Mouse (Mus musculus) lung, postnatal 0 days (tissue): ENCODE results near the gene Palld. TPM values are rescaled to one million over a fixed set of nuclear protein-coding genes. Genes with fewer than 3 reads are reported as not detected.
A peak's percentile ranks its signal among the peaks of the same experiment; 100 is the strongest.

Experiments
- ATAC-seq: fragments of 200-750 bp; cut with Nextera tagmentation; 2 replicates; pipeline ENCODE4 v1.8.0; 2017; ENCODE audit warnings: moderate library complexity
- DNase-seq: peaks from one replicate; pipeline ENCODE4 v3.0.0-alpha.2; 2016; ENCODE audit warnings: low spot score
- H3K27ac ChIP-seq: fragments of 300-500 bp; sonication (generic); 2 replicates; pipeline ENCODE4 v1.5.1; 2014; ENCODE audit warnings: antibody characterized with exemption, mild to moderate bottlenecking, low read length, mixed read lengths
- H3K27me3 ChIP-seq: fragments of 300-500 bp; sonication (generic); replicated peaks from 2 replicates; pipeline ENCODE4 v1.6.1; 2014; ENCODE audit warnings: low read length, mixed read lengths; ENCODE audit not compliant: insufficient read depth
- H3K36me3 ChIP-seq: fragments of 300-500 bp; sonication (generic); 2 replicates; pipeline ENCODE4 v1.6.1; 2014; ENCODE audit warnings: low read length, mixed read lengths; ENCODE audit not compliant: insufficient read depth
- H3K4me1 ChIP-seq: fragments of 300-500 bp; sonication (generic); 2 replicates; pipeline ENCODE4 v1.6.1; 2014; ENCODE audit warnings: antibody characterized with exemption, low read depth, low read length, mixed read lengths; ENCODE audit not compliant: insufficient read depth
- H3K4me2 ChIP-seq: fragments of 300-500 bp; sonication (generic); replicated peaks from 2 replicates; pipeline ENCODE4 v1.6.1; 2014; ENCODE audit warnings: low read depth, mild to moderate bottlenecking, low read length, moderate library complexity, mixed read lengths
- H3K4me3 ChIP-seq: fragments of 300-500 bp; sonication (generic); 2 replicates; pipeline ENCODE4 v1.5.1; 2014; ENCODE audit warnings: low read depth, low read length
- H3K9ac ChIP-seq: fragments of 300-500 bp; sonication (generic); replicated peaks from 2 replicates; pipeline ENCODE4 v1.6.1; 2014; ENCODE audit warnings: low read depth, mild to moderate bottlenecking
- H3K9me3 ChIP-seq: fragments of 300-500 bp; sonication (generic); 2 replicates; pipeline ENCODE4 v1.6.1; 2016; ENCODE audit warnings: low read length, mixed read lengths
- CTCF ChIP-seq: IDR thresholded peaks from 2 replicates; pipeline ENCODE4 v1.5.1; 2016; ENCODE audit warnings: antibody characterized with exemption, mild to moderate bottlenecking
- EP300 ChIP-seq: IDR thresholded peaks from 2 replicates; pipeline ENCODE4 v1.6.1; 2016; ENCODE audit warnings: antibody characterized with exemption, mild to moderate bottlenecking, control low read depth
- WGBS: fragments of 180-500 bp; shearing (Covaris S2); extraction: QIAGEN DNeasy Blood & Tissue Kit; methylation state at CpG from one replicate; pipeline ENCODE4 v1.1.7; 2014; 5-methylcytosine and 5-hydroxymethylcytosine counted together
- polyA plus RNA-seq: library from polyadenylated mRNA; unstranded; fragments of >200 nt; fragmentation: Nextera tagmentation; extraction: Ambion mirVana; gene quantifications from 2 replicates; pipeline ENCODE4 v1.2.1, GENCODE M21; 2015

Palld gene
- polyA plus RNA-seq, 1 experiment from 2014 or later = 130 TPM

GRCm38 (mm10) chr8:61824563-61824962 lies 77.9 kb downstream of the Palld start:
- no peak overlapping the region for H3K9ac ChIP-seq
- H3K36me3 ChIP-seq = no peaks in the 10 kb centered on the region
- TF ChIP-seq CTCF (no peak), EP300 (no peak)
- no peaks in the 10 kb centered on the region for H3K4me1 ChIP-seq
- 52% methylated on average over 3 of the region's 3 CpGs for WGBS
- H3K4me3 ChIP-seq = no peak overlapping the region
- no peak for ATAC-seq
- no peak overlapping the region for H3K27ac ChIP-seq
- no peaks in the 10 kb centered on the region for H3K9me3 ChIP-seq
- DNase-seq = no peak
- no peak overlapping the region for H3K4me2 ChIP-seq
- no peaks in the 10 kb centered on the region for H3K27me3 ChIP-seq

- TF ChIP-seq EP300 (no peak), CTCF (no peak)
- Histone ChIP-seq H3K4me1 (no peaks in the 10 kb centered on the region), H3K4me2 (no peak overlapping the region), H3K36me3 (no peaks in the 10 kb centered on the region), H3K4me3 (no peak overlapping the region), H3K9ac (no peak overlapping the region), H3K9me3 (no peaks in the 10 kb centered on the region), H3K27ac (no peak overlapping the region), H3K27me3 (no peaks in the 10 kb centered on the region)
- 54% methylated on average over 5 of the region's 5 CpGs for WGBS
- DNase-seq (no peak), ATAC-seq (no peak)
Observed at GRCm38 (mm10) chr8:61823157-61823556, 79.3 kb downstream of the Palld start.

- no peaks in the 10 kb centered on the region for H3K9me3 ChIP-seq
- ATAC-seq (peak; percentile 23; the same call in 1 of the 2 replicates), DNase-seq (no peak)
- H3K4me3 ChIP-seq = no peak overlapping the region
- WGBS = 80% methylated on average over 2 of the region's 2 CpGs
- H3K27me3 ChIP-seq = peaks cover 8% of the 10 kb centered on the region; the same call in 1 of the 2 replicates
- no peak for TF ChIP-seq CTCF
- H3K4me1 ChIP-seq = no peaks in the 10 kb centered on the region
- H3K9ac ChIP-seq = no peak overlapping the region
- no peak overlapping the region for H3K4me2 ChIP-seq
- no peak overlapping the region for H3K27ac ChIP-seq
- H3K36me3 ChIP-seq = no peaks in the 10 kb centered on the region
Observed at GRCm38 (mm10) chr8:61803764-61804163, 98.7 kb downstream of the Palld start.

- Histone ChIP-seq H3K4me3 (no peak overlapping the region), H3K4me2 (no peak overlapping the region), H3K4me1 (no peaks in the 10 kb centered on the region), H3K27ac (no peak overlapping the region), H3K27me3 (peaks cover 10% of the 10 kb centered on the region; the same call in 1 of the 2 replicates), H3K9ac (no peak overlapping the region), H3K36me3 (no peaks in the 10 kb centered on the region), H3K9me3 (no peaks in the 10 kb centered on the region)
- ATAC-seq (no peak), DNase-seq (no peak)
- TF ChIP-seq EP300 = no peak
- TF ChIP-seq CTCF = no peak
- WGBS = 79% methylated on average over 2 of the region's 2 CpGs
Observed at GRCm38 (mm10) chr8:61802840-61803239, 99.7 kb downstream of the Palld start.

- peak; percentile 68 for ATAC-seq
- TF ChIP-seq CTCF (no peak), EP300 (peak; percentile 67)
- WGBS = 44% methylated on average over 1 of the region's 1 CpGs
- no peaks in the 10 kb centered on the region for H3K9me3 ChIP-seq
- no peak overlapping the region for H3K4me3 ChIP-seq
- H3K27me3 ChIP-seq = 0 out of 2 replicates have a peak, but pooled peaks cover 5% of the 10 kb centered on the region
- no peak overlapping the region for H3K4me2 ChIP-seq
- no peak overlapping the region for H3K27ac ChIP-seq
- DNase-seq = peak; percentile 72
- H3K9ac ChIP-seq = no peak overlapping the region
- H3K36me3 ChIP-seq = no peaks in the 10 kb centered on the region
- H3K4me1 ChIP-seq = no peaks in the 10 kb centered on the region
Observed at GRCm38 (mm10) chr8:61797391-61797947, 105.0 kb downstream of the Palld start.

GRCm38 (mm10) chr8:61796537-61797050 lies 105.9 kb downstream of the Palld start:
- H3K4me1 ChIP-seq = no peaks in the 10 kb centered on the region
- no peak overlapping the region for H3K4me3 ChIP-seq
- H3K36me3 ChIP-seq = no peaks in the 10 kb centered on the region
- H3K4me2 ChIP-seq = no peak overlapping the region
- H3K27ac ChIP-seq = no peak overlapping the region
- H3K27me3 ChIP-seq = 0 out of 2 replicates have a peak, but pooled peaks cover 5% of the 10 kb centered on the region
- 59% methylated on average over 7 of the region's 7 CpGs for WGBS
- ATAC-seq (peak; percentile 85), DNase-seq (peak; percentile 74)
- H3K9ac ChIP-seq = no peak overlapping the region
- H3K9me3 ChIP-seq = no peaks in the 10 kb centered on the region
- TF ChIP-seq CTCF (no peak), EP300 (peak; percentile 82)
